Mouse (Mus musculus) 3134 (cell line): ENCODE data around the gene Rad23b.
"Not testable (repeated sequence)": the region's sequence is repeated elsewhere in the genome, so short reads cannot be mapped to it uniquely, and the experiment has no call there.

Experiments used
- DNase-seq: peaks from one replicate; pipeline ENCODE4 v3.0.0-alpha.2; 2011; ENCODE audit warnings: low spot score; ENCODE audit not compliant: insufficient read length; ENCODE audit errors: extremely low read depth

Gene Rad23b

GRCm38 (mm10) chr4:55354038-55354437, 4.2 kb downstream of the Rad23b start:
- no peak for DNase-seq

DNA sequence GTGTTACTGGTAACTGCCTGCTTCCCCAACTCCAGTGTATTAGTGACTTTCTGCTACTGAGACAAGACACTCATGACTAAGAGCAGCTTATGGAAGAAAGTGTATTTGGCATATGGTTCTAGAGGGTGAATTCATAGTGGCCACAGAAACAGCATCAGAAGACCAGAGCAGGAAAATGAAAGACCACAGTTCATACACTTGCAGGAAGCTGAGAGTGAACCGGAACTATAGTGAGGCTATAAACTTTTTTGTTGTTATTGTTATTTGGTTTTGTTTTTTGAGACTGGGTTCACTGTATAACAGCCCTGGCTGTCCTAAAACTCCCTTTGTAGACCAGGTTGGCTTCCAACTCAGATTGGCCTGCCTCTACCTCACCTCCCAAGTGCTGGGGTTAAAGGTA, 6.0 kb downstream of the Rad23b start:
- DNase-seq = no peak

- no peak for DNase-seq
Measured at GRCm38 (mm10) chr4:55356726-55357125, 6.9 kb downstream of the Rad23b start.

GRCm38 (mm10) chr4:55363866-55364265, 14.0 kb downstream of the Rad23b start:
- DNase-seq = no peak

GRCm38 (mm10) chr4:55364374-55364773, 14.5 kb downstream of the Rad23b start:
- DNase-seq = no peak

- DNase-seq = no peak
Measured at GRCm38 (mm10) chr4:55366014-55366413, 16.2 kb downstream of the Rad23b start.

DNA sequence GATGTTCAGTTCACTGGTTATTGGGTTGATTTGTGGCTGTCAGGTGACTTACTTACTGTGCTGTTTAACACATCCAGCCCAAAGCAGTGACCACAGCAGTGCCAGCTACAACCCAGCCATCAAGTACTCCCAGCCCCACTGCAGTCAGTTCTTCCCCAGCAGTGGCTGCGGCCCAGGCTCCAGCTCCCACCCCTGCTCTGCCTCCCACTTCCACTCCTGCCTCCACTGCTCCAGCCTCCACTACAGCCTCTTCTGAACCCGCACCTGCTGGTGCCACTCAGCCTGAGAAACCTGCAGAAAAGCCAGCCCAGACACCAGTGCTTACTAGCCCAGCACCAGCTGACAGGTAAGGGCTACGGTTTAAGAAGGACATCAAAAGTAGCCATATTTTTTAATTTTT, 20.3 kb downstream of the Rad23b start:
- DNase-seq = no peak

- DNase-seq = no peak
Measured at GRCm38 (mm10) chr4:55371355-55371754, 21.5 kb downstream of the Rad23b start.

DNA sequence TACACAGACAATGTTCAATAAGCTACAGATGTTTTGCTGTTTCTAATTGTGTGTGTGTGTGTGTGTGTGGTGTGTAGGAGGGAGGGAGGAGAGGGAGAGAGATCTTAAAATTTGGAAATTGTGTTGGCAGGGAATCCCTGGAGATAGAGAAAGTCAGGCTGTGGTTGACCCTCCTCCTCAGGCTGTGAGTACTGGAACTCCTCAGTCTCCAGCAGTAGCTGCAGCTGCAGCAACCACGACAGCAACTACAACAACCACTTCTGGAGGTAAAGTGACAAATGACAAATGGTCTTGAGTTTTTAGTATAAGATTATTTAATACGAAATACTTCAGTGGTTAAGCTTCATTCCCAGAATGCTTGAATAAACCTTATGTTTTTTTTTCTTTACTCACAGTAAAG, 32.5 kb downstream of the Rad23b start:
- no peak for DNase-seq

- DNase-seq = no peak
Measured at GRCm38 (mm10) chr4:55386768-55387167, 36.9 kb downstream of the Rad23b start.

DNA sequence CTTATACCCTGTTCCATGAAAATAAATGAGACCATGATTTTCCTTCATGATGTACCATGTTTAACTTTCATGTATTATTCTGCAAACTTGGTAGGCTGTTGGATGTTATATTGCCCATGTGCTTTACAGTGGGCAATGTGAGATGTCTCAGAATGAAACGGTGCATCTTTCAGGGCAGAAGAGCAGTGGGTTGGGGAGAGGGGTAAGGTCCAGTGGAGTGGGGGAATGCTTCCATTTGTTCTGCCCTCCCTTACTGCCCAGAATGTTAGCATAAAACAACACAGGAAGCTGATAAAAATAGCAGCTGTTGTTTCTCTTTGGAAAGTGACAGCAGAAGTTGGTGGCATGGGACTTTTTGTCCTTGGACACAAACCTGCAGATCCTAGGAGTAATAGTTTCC, 41.6 kb downstream of the Rad23b start:
- DNase-seq = no peak

DNA sequence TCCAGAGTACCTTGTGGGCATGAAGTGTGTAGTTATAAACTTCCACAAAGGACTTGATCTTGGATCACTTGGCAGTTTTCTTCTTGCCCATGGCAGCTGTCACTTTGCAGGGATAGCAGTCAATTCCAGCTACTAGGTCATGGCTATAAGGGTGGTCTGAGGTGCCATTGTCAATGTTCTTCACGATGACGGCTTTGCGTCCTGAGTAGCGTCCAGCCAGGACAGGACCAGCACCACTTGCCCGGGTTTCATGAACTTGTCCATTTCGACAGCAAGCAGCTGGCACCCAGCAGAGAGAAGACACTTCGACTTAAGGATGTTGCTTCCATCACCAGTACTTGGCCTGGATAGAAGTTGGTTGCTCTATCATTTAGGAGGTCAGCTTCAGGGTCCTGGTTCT, 42.6 kb downstream of the Rad23b start:
- peak; percentile 26 for DNase-seq

GRCm38 (mm10) chr4:55397911-55398762, 48.3 kb downstream of the Rad23b start:
- peak; percentile 34 for DNase-seq

GRCm38 (mm10) chr4:55398901-55399300, 49.1 kb downstream of the Rad23b start:
- DNase-seq = no peak

- no peak for DNase-seq
Measured at GRCm38 (mm10) chr4:55405329-55405728, 55.5 kb downstream of the Rad23b start.

DNA sequence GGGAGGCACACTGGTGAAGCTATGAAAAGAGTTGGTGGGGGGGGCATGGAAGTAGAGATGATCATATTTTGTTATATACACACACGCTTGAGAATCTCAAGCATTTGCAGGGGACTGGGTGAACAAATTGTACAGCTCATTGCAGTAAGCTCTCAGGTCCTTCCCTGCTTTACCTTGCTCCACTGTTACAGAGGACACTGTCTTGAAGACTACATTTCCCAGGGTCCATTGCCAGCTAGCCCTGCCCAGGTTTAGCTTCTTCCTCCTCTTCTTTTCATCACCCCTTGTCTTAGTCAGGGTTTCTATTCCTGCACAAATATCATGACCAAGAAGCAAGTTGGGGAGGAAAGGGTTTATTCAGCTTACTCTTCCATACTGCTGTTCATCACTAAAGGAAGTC, 56.7 kb downstream of the Rad23b start:
- DNase-seq = no peak

GRCm38 (mm10) chr4:55408081-55408480, 58.2 kb downstream of the Rad23b start:
- DNase-seq = no peak

GRCm38 (mm10) chr4:55409025-55409424, 59.2 kb downstream of the Rad23b start:
- no peak for DNase-seq

GRCm38 (mm10) chr4:55409578-55410224, 59.9 kb downstream of the Rad23b start:
- not testable (repeated sequence) for DNase-seq

GRCm38 (mm10) chr4:55415864-55416263, 66.0 kb downstream of the Rad23b start:
- DNase-seq = no peak

- DNase-seq = no peak
Measured at GRCm38 (mm10) chr4:55426250-55426649, 76.4 kb downstream of the Rad23b start.
